Mouse (Mus musculus) spleen, adult 18-20 months (tissue): ENCODE data around the gene 1700001C19Rik.
A peak's percentile ranks its signal among the peaks of the same experiment; 100 is the strongest.

Experiments used
- DNase-seq, 2 experiments: peaks; one replicate each; pipeline ENCODE4 v3.0.0; 2022; ENCODE audit warnings: mixed read lengths in 2 of 2

1700001C19Rik gene

DNA sequence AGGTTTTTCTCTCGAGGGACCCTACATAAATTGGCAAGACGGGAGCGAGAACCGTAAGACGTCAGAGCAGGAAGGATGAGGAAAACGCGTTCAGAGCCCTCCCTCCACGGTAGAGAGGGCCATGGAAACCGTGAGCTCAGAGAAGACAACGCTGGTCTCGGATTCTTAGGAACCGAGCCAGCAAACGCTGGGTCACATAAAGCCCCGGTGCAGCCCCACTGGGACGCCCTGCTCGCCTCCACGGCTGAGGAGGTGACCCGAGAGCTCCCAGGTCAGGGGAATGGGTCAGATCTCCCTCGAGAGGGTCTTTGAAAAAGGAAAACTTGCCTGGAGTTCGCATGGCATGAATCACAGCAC lies 68.1 kb downstream of the 1700001C19Rik start:
- no peak for DNase-seq

DNA sequence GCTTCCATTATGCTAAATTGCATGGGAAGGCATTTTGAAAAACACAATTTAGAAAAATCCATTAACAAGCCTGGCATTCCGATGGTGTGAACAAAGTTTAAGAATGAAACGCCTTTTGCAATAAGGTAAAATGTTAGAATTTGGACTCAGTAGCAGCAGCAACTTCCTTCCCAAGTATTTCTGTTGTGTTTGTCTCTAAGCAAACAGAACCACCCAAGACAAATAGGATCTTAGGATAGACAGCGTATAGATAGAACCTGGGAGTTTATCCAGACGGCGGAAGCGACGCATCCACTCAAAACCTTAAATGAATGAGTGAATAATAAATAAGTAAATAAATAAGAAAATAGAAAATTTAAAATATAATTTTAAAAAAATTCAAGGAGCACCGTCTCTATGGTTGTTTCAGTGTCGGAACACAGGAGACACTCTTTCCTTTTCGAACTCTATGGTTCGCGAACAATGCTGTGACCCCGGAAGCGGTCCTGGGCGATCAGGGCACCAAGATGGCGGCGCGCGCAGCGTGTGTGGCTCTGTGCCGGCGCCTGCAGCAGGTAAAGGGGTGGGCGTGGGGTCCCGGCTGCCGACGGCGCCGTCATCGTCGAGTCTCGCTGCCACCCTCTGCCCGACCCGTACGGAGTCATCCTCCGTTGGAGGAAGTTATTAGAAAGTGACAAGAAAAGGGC lies 68.6 kb downstream of the 1700001C19Rik start, which contains the start of gene Mrps10:
Gene Mrps10, plus strand, starts transcription at position 487 of the 686 bp plus-strand sequence.
- peak; percentile 66 to 74 for DNase-seq
